Mouse (Mus musculus) layer of hippocampus, postnatal 10 days (tissue): ENCODE measurements at regions not wholly inside any gene's neighbourhood (a gene's known extent, or its start where the extent isn't known, plus 50 kb on each side); places are given as distances from the start of the nearest gene placed in this dataset.

ENCODE experiments used
- DNase-seq, 2 experiments: peaks; one replicate each; pipeline ENCODE4 v3.0.0; 2021; ENCODE audit warnings: low spot score in 2 of 2

GRCm38 (mm10) chr7:115073406-115073805 is 329.9 kb downstream of the Insc start:
- DNase-seq: no peak

GRCm38 (mm10) chr7:115076781-115077180 is 333.3 kb downstream of the Insc start:
- no peak for DNase-seq

GRCm38 (mm10) chr7:115084711-115085380 is 341.4 kb downstream of the Insc start:
- no peak for DNase-seq

- peak; percentile 28 to 42 for DNase-seq
Observed at GRCm38 (mm10) chr7:115086542-115087448, 343.3 kb downstream of the Insc start.

- no peak for DNase-seq
Observed at GRCm38 (mm10) chr7:115092481-115093050, 349.1 kb downstream of the Insc start.

DNA sequence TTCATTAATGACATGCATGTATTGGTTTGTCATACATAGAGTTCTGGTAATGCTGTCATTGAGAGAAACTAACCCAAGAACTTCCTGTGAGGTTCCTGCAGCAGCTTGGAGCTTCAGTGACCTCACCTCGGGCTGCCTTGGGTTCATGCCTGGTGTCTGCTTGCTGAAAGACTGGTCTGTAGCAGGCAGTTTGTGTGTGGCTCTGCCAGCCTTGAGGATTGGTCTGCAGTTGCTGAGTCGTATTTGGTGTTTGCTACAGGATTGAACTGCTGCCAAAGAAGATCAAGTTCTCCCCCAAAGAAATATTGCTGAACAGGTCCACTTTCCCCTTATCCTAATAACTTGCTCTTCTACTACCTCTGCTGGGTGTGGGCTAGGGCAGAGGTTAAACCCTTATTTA is 362.5 kb downstream of the Insc start:
- no peak for DNase-seq

DNA sequence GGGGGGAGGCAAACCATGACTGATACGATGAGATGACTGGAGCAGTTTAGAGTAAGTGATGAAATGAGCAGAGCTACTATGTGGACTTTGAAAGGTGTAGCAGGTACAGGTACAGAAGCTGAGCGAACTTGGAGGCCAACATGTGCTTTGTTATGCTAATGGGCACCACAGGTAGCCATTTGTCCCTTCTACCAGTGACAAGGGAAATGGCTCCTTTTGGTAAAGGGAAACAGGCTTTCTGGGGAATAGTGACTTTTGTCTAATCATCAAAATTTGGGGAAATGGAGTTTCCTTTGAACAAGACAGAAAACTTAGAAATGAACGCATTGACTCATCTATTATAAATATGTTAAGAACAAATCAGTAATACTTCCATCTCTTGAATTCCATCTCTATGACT is 368.8 kb downstream of the Insc start:
- no peak for DNase-seq

GRCm38 (mm10) chr7:115123283-115123682 is 379.8 kb downstream of the Insc start:
- DNase-seq: no peak

GRCm38 (mm10) chr7:115129001-115129400 is 385.5 kb downstream of the Insc start:
- no peak for DNase-seq

DNA sequence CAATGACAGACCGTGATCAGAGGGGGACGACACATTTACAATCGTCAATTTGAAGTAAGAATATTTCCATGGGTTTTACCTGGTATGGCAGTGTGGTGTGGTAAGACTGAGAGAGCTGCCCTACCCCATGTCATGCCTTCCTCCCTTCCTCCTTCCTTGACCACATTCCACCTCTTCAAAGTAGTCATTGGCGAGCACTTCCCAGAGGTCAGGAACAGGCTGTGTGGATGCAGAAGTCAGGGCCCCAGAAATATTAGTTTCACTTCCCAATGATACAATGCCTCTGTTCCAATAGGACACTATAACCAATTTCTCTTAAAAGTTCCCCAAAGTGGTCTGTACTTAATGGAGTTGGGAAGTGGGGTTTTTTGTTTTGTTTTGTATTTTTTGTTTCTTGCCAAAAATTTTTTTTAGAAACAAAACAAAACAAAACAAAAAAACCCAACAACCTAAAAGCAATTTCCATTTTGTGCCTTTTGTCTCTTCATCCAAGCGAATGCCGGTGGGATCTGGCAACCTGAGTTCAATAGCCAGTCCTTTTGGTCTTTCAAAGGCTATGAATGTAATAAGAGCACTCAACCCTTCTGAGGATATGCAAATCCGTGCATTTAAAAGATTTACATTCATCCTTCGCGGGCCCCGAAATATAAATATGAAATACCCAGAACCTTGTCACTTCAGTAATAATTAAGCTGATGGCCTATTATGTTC is 387.9 kb downstream of the Insc start:
- no peak for DNase-seq

GRCm38 (mm10) chr7:115131970-115132551 is 388.6 kb downstream of the Insc start:
- DNase-seq: no peak

DNA sequence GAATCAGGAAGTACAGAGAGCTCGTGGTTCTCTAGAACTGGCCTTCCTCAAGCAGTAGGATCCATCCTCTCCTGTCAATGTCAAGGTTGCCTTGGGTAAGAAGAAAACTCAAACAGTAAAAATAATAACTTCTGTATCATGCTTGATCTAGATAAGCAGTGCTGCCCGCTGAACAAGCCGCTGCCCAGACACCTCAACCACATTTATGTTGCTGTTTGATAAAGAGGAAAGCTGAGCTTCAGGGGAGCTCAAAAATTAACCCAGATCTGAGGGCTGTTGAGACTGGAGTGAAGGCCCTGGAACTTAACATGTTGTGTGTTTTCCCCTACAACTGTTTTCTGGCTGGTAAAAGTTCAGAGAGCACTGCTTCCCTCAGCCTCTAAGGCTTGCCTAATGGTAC is 389.1 kb downstream of the Insc start:
- DNase-seq: no peak

GRCm38 (mm10) chr7:115134926-115135575 is 391.6 kb downstream of the Insc start:
- peak in 1 of 2 experiments; percentile 23 for DNase-seq

DNA sequence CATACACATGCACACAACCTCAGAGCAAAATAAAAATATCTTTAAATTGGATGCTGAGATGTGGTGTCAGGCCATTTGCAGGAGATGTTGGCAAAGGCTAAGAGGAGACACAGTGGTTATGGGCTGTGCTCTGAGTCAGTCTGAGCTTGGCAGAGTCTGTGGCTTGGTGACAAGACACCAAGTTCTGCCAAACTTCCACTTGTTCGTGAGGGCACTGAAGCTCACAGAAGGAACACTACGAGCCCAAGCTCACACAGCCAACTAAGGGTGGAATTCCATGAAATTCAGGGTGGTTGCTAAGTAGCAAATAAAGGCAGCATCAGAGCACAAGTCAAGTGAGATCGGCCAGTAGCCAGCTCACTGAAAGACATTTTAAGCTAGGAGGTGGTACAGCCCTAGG is 396.8 kb downstream of the Insc start:
- no peak for DNase-seq

DNA sequence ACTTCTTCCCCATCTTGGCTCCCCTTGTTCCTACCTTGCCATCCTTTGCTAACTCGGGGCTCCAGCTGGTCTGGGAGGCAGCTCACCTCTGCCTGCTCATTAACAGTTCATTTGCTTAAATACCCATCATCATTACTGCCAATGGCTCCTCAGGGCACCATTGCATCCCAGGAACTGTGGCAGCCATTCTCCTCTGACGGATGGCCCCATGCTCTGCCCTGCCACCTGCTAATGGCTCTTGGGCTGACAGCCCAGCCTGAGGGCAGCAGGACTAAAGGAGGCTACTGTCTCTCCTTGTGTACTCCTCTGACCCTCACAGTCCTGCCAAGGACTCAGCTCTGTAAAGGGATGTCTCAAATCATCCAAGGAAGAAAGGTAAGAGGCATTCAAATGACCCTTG is 398.7 kb downstream of the Insc start:
- DNase-seq: no peak

GRCm38 (mm10) chr7:115144947-115145346 is 401.5 kb downstream of the Insc start:
- no peak for DNase-seq

DNA sequence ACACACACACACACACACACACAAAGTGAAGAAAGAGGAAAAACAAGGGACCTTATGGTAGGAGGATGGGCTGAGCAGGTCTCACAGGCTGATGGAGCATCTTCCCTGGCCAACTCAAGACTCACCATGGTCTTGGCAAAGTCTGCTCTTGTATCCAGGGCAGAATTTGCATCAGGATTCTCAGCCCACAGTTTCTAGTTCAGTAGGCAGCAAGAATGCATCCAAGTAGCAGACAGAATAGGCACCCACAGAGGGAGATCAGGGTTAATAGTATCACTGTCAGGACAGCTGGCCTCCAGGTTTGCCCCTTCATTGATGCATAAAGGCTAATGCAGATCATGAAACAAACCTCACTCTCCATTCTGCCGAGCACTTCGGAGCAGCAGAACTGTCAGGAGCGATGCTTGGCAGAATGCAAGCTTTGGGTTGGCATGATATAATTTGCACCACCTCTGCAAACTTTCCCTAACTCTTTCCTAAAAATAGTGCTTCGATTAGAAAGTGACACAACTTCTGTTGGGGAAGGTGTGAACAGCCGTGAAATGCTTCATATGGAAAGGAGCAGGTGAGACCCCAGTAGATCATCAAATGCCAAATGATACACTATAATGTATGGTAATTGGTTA is 404.0 kb downstream of the Insc start:
- no peak for DNase-seq

DNA sequence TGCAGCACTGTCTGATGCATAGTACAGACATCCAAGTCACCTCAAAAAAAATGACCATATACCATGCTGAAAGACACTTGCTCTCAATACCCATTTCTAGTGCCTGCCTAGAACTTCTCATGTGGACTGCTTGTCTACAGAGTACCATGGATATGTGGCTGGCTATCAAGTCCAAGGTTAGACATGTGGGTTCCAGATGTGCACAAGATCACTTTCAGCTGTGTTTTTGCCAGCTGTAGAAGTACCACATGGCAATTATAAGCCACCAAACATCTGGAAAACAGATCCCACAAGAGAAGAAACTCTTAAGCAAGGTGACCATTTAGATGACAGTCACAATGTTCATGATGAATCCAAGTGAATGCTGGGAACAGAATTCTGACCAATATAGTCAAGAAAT is 409.8 kb downstream of the Insc start:
- DNase-seq: no peak

GRCm38 (mm10) chr7:115153764-115154509 is 410.4 kb downstream of the Insc start:
- no peak for DNase-seq

GRCm38 (mm10) chr7:115170023-115170422 is 426.5 kb downstream of the Insc start:
- DNase-seq: no peak
